11 mouse cellular contexts compared by ENCODE assay signal in genomic region chr14:121082793-121083192, GRCm38 (mm10). TPM values are rescaled to one million over a fixed set of nuclear protein-coding genes. Genes with fewer than 3 reads are reported as not detected.
DNase-seq lines count a peak whose midpoint lies in the region; ATAC-seq and TF ChIP-seq lines count a peak whose summit lies in the region.
"Had no signal": no experiment of that assay in that cellular context is flagged by ENCODE, and none has a peak within 500 bp of the region (broad histone marks: within the 10 kb centered on the region; RNA-seq: fewer than 3 reads in every experiment).

No protein-coding gene starts in this region.

- H3K4me2 ChIP-seq in heart, embryonic 16.5 days (ENCODE audit: low read depth, low read length): no peak overlapping the region; the same call in 1 of the 2 replicates
- H3K4me2 ChIP-seq in lung, embryonic 15.5 days: no peak overlapping the region
- H3K4me2 ChIP-seq in lung, postnatal 0 days (replicated peaks; ENCODE audit: low read depth, low read length): no peak overlapping the region
- H3K4me2 ChIP-seq in forebrain, postnatal 0 days (ENCODE audit: low read depth): no peak overlapping the region
- no peak overlapping the region for H3K4me2 ChIP-seq in stomach, embryonic 15.5 days
- H3K4me2 ChIP-seq: liver, embryonic 13.5 days; neural tube, embryonic 12.5 days had no signal

- H3K27ac ChIP-seq in heart, embryonic 16.5 days (ENCODE audit: low read length): peak overlapping the region; percentile 11; the same call in 1 of the 2 replicates
- 0 out of 2 replicates have a peak overlapping the region, but pooled peaks have one; percentile 20 for H3K27ac ChIP-seq in lung, embryonic 15.5 days
- H3K27ac ChIP-seq in lung, postnatal 0 days (ENCODE audit: low read length): no peak overlapping the region
- peak overlapping the region; percentile 85 for H3K27ac ChIP-seq in forebrain, postnatal 0 days (ENCODE audit: low read depth, low read length)
- H3K27ac ChIP-seq in stomach, embryonic 15.5 days: 0 out of 2 replicates have a peak overlapping the region, but pooled peaks have one; percentile 8
- H3K27ac ChIP-seq: liver, embryonic 13.5 days; neural tube, embryonic 12.5 days had no signal

- 57% methylated on average over 2 of the region's 2 CpGs for WGBS in heart, embryonic 16.5 days
- 64% methylated on average over 2 of the region's 2 CpGs for WGBS in lung, embryonic 15.5 days
- WGBS in lung, postnatal 0 days: 75% methylated on average over 2 of the region's 2 CpGs
- WGBS in forebrain, postnatal 0 days: 21% methylated on average over 2 of the region's 2 CpGs
- 70% methylated on average over 2 of the region's 2 CpGs for WGBS in stomach, embryonic 15.5 days

- no peak overlapping the region for H3K9ac ChIP-seq in heart, embryonic 16.5 days (ENCODE audit: low read length)
- H3K9ac ChIP-seq in lung, embryonic 15.5 days: no peak overlapping the region
- H3K9ac ChIP-seq in lung, postnatal 0 days (replicated peaks; ENCODE audit: low read depth): no peak overlapping the region
- 0 out of 2 replicates have a peak overlapping the region, but pooled peaks have one; percentile 18 for H3K9ac ChIP-seq in forebrain, postnatal 0 days
- no peak overlapping the region for H3K9ac ChIP-seq in stomach, embryonic 15.5 days
- H3K9ac ChIP-seq: liver, embryonic 13.5 days; neural tube, embryonic 12.5 days had no signal

- TF ChIP-seq CTCF in lung, postnatal 0 days (IDR thresholded peaks at IDR 0.05): no peak
- TF ChIP-seq CTCF in forebrain, postnatal 0 days (IDR thresholded peaks at IDR 0.05; ENCODE audit: low read depth): no peak

- no peak for ATAC-seq in heart, embryonic 16.5 days (replicated peaks; ENCODE audit: extremely low read depth, insufficient read depth, low FRiP score)
- no peak for ATAC-seq in lung, embryonic 15.5 days (ENCODE audit: borderline replicate concordance, extremely low read depth, low FRiP score, low TSS enrichment)
- ATAC-seq in lung, postnatal 0 days: no peak
- peak; percentile 66 for ATAC-seq in forebrain, postnatal 0 days
- no peak for ATAC-seq in stomach, embryonic 15.5 days (ENCODE audit: insufficient read depth, low FRiP score, low read depth)

- no peak for TF ChIP-seq EP300 in lung, postnatal 0 days (IDR thresholded peaks at IDR 0.05)

- H3K27me3 ChIP-seq in heart, embryonic 16.5 days (ENCODE audit: control insufficient read depth, insufficient read depth, low read length): no peaks in the 10 kb centered on the region
- H3K27me3 ChIP-seq in lung, embryonic 15.5 days: no peaks in the 10 kb centered on the region
- H3K27me3 ChIP-seq in lung, postnatal 0 days (replicated peaks; ENCODE audit: insufficient read depth, low read length): no peaks in the 10 kb centered on the region
- H3K27me3 ChIP-seq in forebrain, postnatal 0 days (ENCODE audit: insufficient read depth, low read length): no peaks in the 10 kb centered on the region
- no peaks in the 10 kb centered on the region for H3K27me3 ChIP-seq in stomach, embryonic 15.5 days (replicated peaks)
- H3K27me3 ChIP-seq: liver, embryonic 13.5 days; neural tube, embryonic 12.5 days had no signal

- no peak for DNase-seq in heart, adult 18-20 months
- no peak for DNase-seq in lung, postnatal 0 days (ENCODE audit: low spot score)
- DNase-seq in forebrain, postnatal 0 days: no peak
- DNase-seq in adrenal gland, adult 2 months: no peak
- DNase-seq: adrenal gland, postnatal 10 days; cerebellum, adult 11 months; liver, embryonic 13.5 days had no signal

- H3K4me3 ChIP-seq in heart, embryonic 16.5 days (ENCODE audit: low read length): no peak overlapping the region
- H3K4me3 ChIP-seq in lung, embryonic 15.5 days: no peak overlapping the region
- no peak overlapping the region for H3K4me3 ChIP-seq in lung, postnatal 0 days (ENCODE audit: low read depth, low read length)
- H3K4me3 ChIP-seq in forebrain, postnatal 0 days (ENCODE audit: low read depth, low read length): no peak overlapping the region
- no peak overlapping the region for H3K4me3 ChIP-seq in stomach, embryonic 15.5 days (replicated peaks)
- H3K4me3 ChIP-seq: liver, embryonic 13.5 days; neural tube, embryonic 12.5 days had no signal

- H3K4me1 ChIP-seq in heart, embryonic 16.5 days (ENCODE audit: control insufficient read depth, insufficient read depth, low read length): peaks cover 13% of the 10 kb centered on the region
- peaks cover 13% of the 10 kb centered on the region for H3K4me1 ChIP-seq in lung, embryonic 15.5 days
- H3K4me1 ChIP-seq in lung, postnatal 0 days (ENCODE audit: insufficient read depth, low read depth, low read length): peaks cover 5% of the 10 kb centered on the region; the same call in 1 of the 2 replicates
- H3K4me1 ChIP-seq in forebrain, postnatal 0 days (ENCODE audit: insufficient read depth): peaks cover 8% of the 10 kb centered on the region; the same call in 1 of the 2 replicates
- H3K4me1 ChIP-seq in stomach, embryonic 15.5 days: peaks cover 6% of the 10 kb centered on the region; the same call in 1 of the 2 replicates
- H3K4me1 ChIP-seq: liver, embryonic 13.5 days; neural tube, embryonic 12.5 days had no signal

- H3K9me3 ChIP-seq in heart, embryonic 16.5 days (replicated peaks; ENCODE audit: control insufficient read depth, low read length): no peaks in the 10 kb centered on the region
- H3K9me3 ChIP-seq in lung, embryonic 15.5 days: no peaks in the 10 kb centered on the region
- no peaks in the 10 kb centered on the region; the same call in 1 of the 2 replicates for H3K9me3 ChIP-seq in lung, postnatal 0 days (ENCODE audit: low read length)
- no peaks in the 10 kb centered on the region for H3K9me3 ChIP-seq in forebrain, postnatal 0 days (ENCODE audit: low read length)
- no peaks in the 10 kb centered on the region for H3K9me3 ChIP-seq in stomach, embryonic 15.5 days
- H3K9me3 ChIP-seq: liver, embryonic 13.5 days; neural tube, embryonic 12.5 days had no signal

- peaks cover 10% of the 10 kb centered on the region for H3K36me3 ChIP-seq in heart, embryonic 16.5 days (ENCODE audit: control insufficient read depth, insufficient read depth)
- peaks cover 20% of the 10 kb centered on the region for H3K36me3 ChIP-seq in lung, embryonic 15.5 days
- H3K36me3 ChIP-seq in lung, postnatal 0 days (ENCODE audit: insufficient read depth, low read length): peaks cover 7% of the 10 kb centered on the region; the same call in 1 of the 2 replicates
- H3K36me3 ChIP-seq in forebrain, postnatal 0 days (ENCODE audit: insufficient read depth): peaks cover 2% of the 10 kb centered on the region; the same call in 1 of the 2 replicates
- H3K36me3 ChIP-seq in stomach, embryonic 15.5 days: peaks cover 6% of the 10 kb centered on the region

RNA-seq across cellular contexts. Expression of gene Farp1, which starts 47.8 kb away (rescaled TPM):
- 11.6 and 13.0 TPM in 2 replicates for polyA plus RNA-seq in heart, embryonic 16.5 days (2015; fragmentation: Nextera tagmentation; extraction: Ambion mirVana)
- total RNA-seq in heart, adult 18-20 months (2021): 1 to 10 TPM; 7.1 to 8.7 TPM
- polyA plus RNA-seq in lung, embryonic 15.5 days (2015; fragmentation: Nextera tagmentation; extraction: Ambion mirVana): 24.1 and 25.0 TPM in 2 replicates
- polyA plus RNA-seq in lung, postnatal 0 days (2015; fragmentation: Nextera tagmentation; extraction: Ambion mirVana): 17.9 TPM in 2 replicates
- total RNA-seq in forebrain, postnatal 0 days (2014; rRNA removed): 88.9 and 120 TPM in 2 replicates
- polyA plus RNA-seq in forebrain, postnatal 0 days (2015; fragmentation: Nextera tagmentation; extraction: Ambion mirVana): 31.6 and 48.3 TPM in 2 replicates
- polyA plus RNA-seq in stomach, embryonic 15.5 days (2015; fragmentation: Nextera tagmentation; extraction: Ambion mirVana): 17.3 and 19.1 TPM in 2 replicates
- total RNA-seq in adrenal gland, adult 2 months (2021): 10 to 100 TPM; 18.0 to 24.0 TPM
- polyA plus RNA-seq in adrenal gland, adult 2 months (2012; rRNA removed): 7.4 and 10.9 TPM in 2 replicates
